Mouse (Mus musculus): Measurements from ENCODE around the gene Mllt6. TPM values are rescaled to one million over a fixed set of nuclear protein-coding genes. Genes with fewer than 3 reads are reported as not detected.
"Not testable (repeated sequence)": the region's sequence is repeated elsewhere in the genome, so short reads cannot be mapped to it uniquely, and the experiment has no call there.

The Mllt6 gene
- 5.4 and 6.1 TPM in 2 replicates for total RNA-seq (2014; fragmentation: Nextera tagmentation)
- 4.8 and 5.4 TPM in 2 replicates for total RNA-seq (2017)

GRCm38 (mm10) chr11:97662893-97663527 lies at the start of gene Mllt6:
Gene Mllt6, plus strand, starts transcription at chr11:97663414.
- no peak for ATAC-seq (replicated peaks; ENCODE audit: low FRiP score, low TSS enrichment, poor library complexity, severe bottlenecking)

- ATAC-seq (replicated peaks; ENCODE audit: low FRiP score, low TSS enrichment, poor library complexity, severe bottlenecking): no peak
These were observed 47.9 kb upstream of the Mllt6 start for GRCm38 (mm10) chr11:97615276-97615675.

- ATAC-seq (replicated peaks; ENCODE audit: low FRiP score, low TSS enrichment, poor library complexity, severe bottlenecking): no peak
These were observed 44.8 kb upstream of the Mllt6 start for GRCm38 (mm10) chr11:97618368-97618767.

- 0 out of 2 replicates have a peak, but pooled peaks have one; percentile 22 for ATAC-seq (replicated peaks; ENCODE audit: low FRiP score, low TSS enrichment, poor library complexity, severe bottlenecking)
These were observed 43.8 kb upstream of the Mllt6 start for GRCm38 (mm10) chr11:97619391-97619795.

GRCm38 (mm10) chr11:97622440-97622839 lies 40.8 kb upstream of the Mllt6 start:
- ATAC-seq (replicated peaks; ENCODE audit: low FRiP score, low TSS enrichment, poor library complexity, severe bottlenecking): peak; percentile 78

- ATAC-seq (replicated peaks; ENCODE audit: low FRiP score, low TSS enrichment, poor library complexity, severe bottlenecking): no peak
These were observed 40.0 kb upstream of the Mllt6 start for GRCm38 (mm10) chr11:97623166-97623565.

- no peak for ATAC-seq (replicated peaks; ENCODE audit: low FRiP score, low TSS enrichment, poor library complexity, severe bottlenecking)
These were observed 37.7 kb upstream of the Mllt6 start for GRCm38 (mm10) chr11:97625551-97625950.

- no peak for ATAC-seq (replicated peaks; ENCODE audit: low FRiP score, low TSS enrichment, poor library complexity, severe bottlenecking)
These were observed 36.8 kb upstream of the Mllt6 start for GRCm38 (mm10) chr11:97626431-97626830.

GRCm38 (mm10) chr11:97626850-97627249 lies 36.4 kb upstream of the Mllt6 start:
- no peak for ATAC-seq (replicated peaks; ENCODE audit: low FRiP score, low TSS enrichment, poor library complexity, severe bottlenecking)

GRCm38 (mm10) chr11:97627556-97628302 lies 35.5 kb upstream of the Mllt6 start:
- ATAC-seq (replicated peaks; ENCODE audit: low FRiP score, low TSS enrichment, poor library complexity, severe bottlenecking): no peak

GRCm38 (mm10) chr11:97628303-97628567 lies 35.0 kb upstream of the Mllt6 start:
- ATAC-seq (replicated peaks; ENCODE audit: low FRiP score, low TSS enrichment, poor library complexity, severe bottlenecking): no peak

GRCm38 (mm10) chr11:97628568-97629518 lies 34.4 kb upstream of the Mllt6 start:
- ATAC-seq (replicated peaks; ENCODE audit: low FRiP score, low TSS enrichment, poor library complexity, severe bottlenecking): no peak

GRCm38 (mm10) chr11:97629576-97629975 lies 33.6 kb upstream of the Mllt6 start, which contains the start of gene Epop:
Gene Epop, minus strand, starts transcription at chr11:97629702.
- ATAC-seq (replicated peaks; ENCODE audit: low FRiP score, low TSS enrichment, poor library complexity, severe bottlenecking): peak; percentile 77

- ATAC-seq (replicated peaks; ENCODE audit: low FRiP score, low TSS enrichment, poor library complexity, severe bottlenecking): no peak
These were observed 32.2 kb upstream of the Mllt6 start for GRCm38 (mm10) chr11:97631046-97631445.

GRCm38 (mm10) chr11:97631500-97631899 lies 31.7 kb upstream of the Mllt6 start:
- no peak for ATAC-seq (replicated peaks; ENCODE audit: low FRiP score, low TSS enrichment, poor library complexity, severe bottlenecking)

GRCm38 (mm10) chr11:97631938-97632337 lies 31.3 kb upstream of the Mllt6 start:
- peak; percentile 69 for ATAC-seq (replicated peaks; ENCODE audit: low FRiP score, low TSS enrichment, poor library complexity, severe bottlenecking)

- ATAC-seq (replicated peaks; ENCODE audit: low FRiP score, low TSS enrichment, poor library complexity, severe bottlenecking): not testable (repeated sequence)
These were observed 30.8 kb upstream of the Mllt6 start for GRCm38 (mm10) chr11:97632440-97632839.

GRCm38 (mm10) chr11:97635468-97636019 lies 27.7 kb upstream of the Mllt6 start:
- no peak for ATAC-seq (replicated peaks; ENCODE audit: low FRiP score, low TSS enrichment, poor library complexity, severe bottlenecking)

- no peak for ATAC-seq (replicated peaks; ENCODE audit: low FRiP score, low TSS enrichment, poor library complexity, severe bottlenecking)
These were observed 21.5 kb upstream of the Mllt6 start for GRCm38 (mm10) chr11:97641668-97642067.

GRCm38 (mm10) chr11:97642746-97643145 lies 20.5 kb upstream of the Mllt6 start:
- ATAC-seq (replicated peaks; ENCODE audit: low FRiP score, low TSS enrichment, poor library complexity, severe bottlenecking): no peak
